Mouse (Mus musculus): Measurements from ENCODE around the gene Gm4567. TPM values are rescaled to one million over a fixed set of nuclear protein-coding genes. Genes with fewer than 3 reads are reported as not detected.
"Not testable (repeated sequence)": the region's sequence is repeated elsewhere in the genome, so short reads cannot be mapped to it uniquely, and the experiment has no call there.

The Gm4567 gene
- total RNA-seq (2021), result not detected
- long read RNA-seq, experiment 1, result 0 reads
- long read RNA-seq, experiment 2, result 0 reads

- DNase-seq, result not testable (repeated sequence)
These were observed at the start of gene Gm4567 for GRCm38 (mm10) chr7:22719610-22720009. Gm4567 (minus strand) TSS chr7:22719710.

- not testable (repeated sequence) for DNase-seq
These were observed 41.9 kb upstream of the Gm4567 start, which contains the start of gene Vmn1r157 for GRCm38 (mm10) chr7:22761397-22761796. Vmn1r157 (plus strand) TSS chr7:22761697.

DNA sequence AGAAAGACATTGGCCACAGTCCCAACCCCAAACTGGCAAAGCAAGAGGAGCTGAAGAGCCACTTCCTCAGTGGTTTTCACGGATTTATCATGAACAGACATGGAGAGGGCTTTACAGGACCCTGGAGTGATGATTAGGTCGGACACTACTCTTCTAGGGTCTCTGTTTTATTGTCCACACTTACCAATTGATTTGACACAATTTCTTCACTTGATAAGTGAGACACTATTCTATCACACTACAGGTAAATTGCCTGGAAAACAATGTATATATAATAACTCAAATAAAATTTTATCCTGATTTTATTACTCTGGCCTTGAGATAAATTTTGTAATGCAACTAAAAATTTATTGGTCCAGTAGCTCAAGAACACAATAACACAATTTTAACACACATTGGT is 27.3 kb downstream of the Gm4567 start, which contains the start of gene Gm8693:
Gene Gm8693, minus strand, starts transcription at position 101 of the 400 bp plus-strand sequence.
- not testable (repeated sequence) for DNase-seq

Other genes starting within 250 kb of the Gm4567 start
- gene Vmn1r151, start 220.0 kb downstream of the Gm4567 start, total RNA-seq (2021), result not detected
- gene Vmn1r152, start 196.7 kb downstream of the Gm4567 start, total RNA-seq (2021), result not detected
- gene Gm8677, start 184.8 kb downstream of the Gm4567 start, total RNA-seq (2021), result not detected
- not detected for gene Gm4201, start 154.4 kb downstream of the Gm4567 start, total RNA-seq (2021)
- not detected for gene Gm4565, start 131.6 kb downstream of the Gm4567 start, total RNA-seq (2021)
- gene Vmn1r155, start 61.7 kb downstream of the Gm4567 start, total RNA-seq (2021), result not detected
- gene Gm8693, start 27.4 kb downstream of the Gm4567 start, total RNA-seq (2021), result not detected
- gene Vmn1r157, start 42.0 kb upstream of the Gm4567 start, total RNA-seq (2021), result not detected
- not detected for gene Vmn1r158, start 71.1 kb upstream of the Gm4567 start, total RNA-seq (2021)
- not detected for gene Vmn1r159, start 123.9 kb upstream of the Gm4567 start, total RNA-seq (2021)
- gene Vmn1r160, start 151.5 kb upstream of the Gm4567 start, total RNA-seq (2021), result not detected

Measured in adrenal gland, postnatal 10 days (tissue).